Mouse (Mus musculus) layer of hippocampus, adult 9-11 months (tissue): ENCODE data around the gene Tubb2b.
"Not testable (repeated sequence)": the region's sequence is repeated elsewhere in the genome, so short reads cannot be mapped to it uniquely, and the experiment has no call there.

Source experiments
- DNase-seq: peaks from one replicate; pipeline ENCODE4 v3.0.0; 2022

Tubb2b gene

DNA sequence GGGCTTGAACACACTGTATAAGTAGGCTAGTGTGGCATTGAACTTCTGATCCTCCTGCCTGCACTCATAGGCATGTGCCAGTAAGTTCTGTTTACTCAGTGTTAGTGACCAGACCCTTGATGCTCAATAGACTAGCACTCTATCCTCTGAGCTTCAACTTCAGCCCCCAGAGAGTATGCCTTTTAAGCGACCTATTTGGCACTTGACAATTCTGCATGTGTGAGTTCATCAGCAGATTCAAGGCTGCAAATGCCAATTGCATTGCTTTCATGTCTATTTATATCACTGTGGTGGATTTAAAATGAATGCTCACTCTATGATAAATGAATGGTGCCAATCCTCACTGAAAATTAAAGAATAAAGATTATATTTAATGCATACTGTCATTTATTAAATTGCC lies 24.9 kb downstream of the Tubb2b start:
- DNase-seq: no peak

DNA sequence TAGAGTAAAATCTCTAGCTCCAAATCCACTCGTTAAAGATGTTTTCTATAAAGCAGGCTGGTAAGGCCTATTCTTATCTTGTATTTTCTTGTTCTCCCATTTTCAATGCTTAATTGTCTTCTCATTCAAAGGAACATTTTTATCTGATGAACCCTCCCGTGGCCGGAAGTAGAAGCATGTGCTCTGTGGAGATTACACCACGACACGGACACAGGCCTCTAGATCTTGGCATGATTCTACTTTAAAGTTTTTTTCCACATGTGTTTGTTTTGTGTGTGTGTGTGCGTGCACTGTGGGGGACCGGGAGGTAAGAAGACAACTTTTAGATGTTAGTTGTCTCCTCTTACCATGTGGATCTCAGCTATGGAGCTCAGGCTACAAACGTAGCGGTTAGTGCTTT lies 28.4 kb downstream of the Tubb2b start:
- DNase-seq: no peak

DNA sequence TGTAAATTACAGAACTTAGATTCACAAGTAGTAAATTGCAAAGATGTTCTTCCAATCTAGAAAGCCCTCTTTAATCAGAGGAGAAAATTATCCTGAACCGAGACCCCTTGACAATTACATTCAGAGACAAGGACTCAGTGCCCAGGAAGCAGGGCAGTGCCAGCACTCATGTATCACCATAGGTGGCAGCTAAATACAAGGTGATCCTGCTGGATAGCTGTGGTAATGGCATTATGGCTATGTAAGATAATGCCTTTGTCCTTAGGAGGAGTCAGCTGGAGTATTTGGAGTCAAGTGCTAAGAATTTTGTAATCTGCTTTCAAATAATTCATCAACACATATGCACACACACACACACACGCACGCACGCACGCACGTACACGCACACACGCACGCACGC lies 29.0 kb downstream of the Tubb2b start:
- DNase-seq: no peak

DNA sequence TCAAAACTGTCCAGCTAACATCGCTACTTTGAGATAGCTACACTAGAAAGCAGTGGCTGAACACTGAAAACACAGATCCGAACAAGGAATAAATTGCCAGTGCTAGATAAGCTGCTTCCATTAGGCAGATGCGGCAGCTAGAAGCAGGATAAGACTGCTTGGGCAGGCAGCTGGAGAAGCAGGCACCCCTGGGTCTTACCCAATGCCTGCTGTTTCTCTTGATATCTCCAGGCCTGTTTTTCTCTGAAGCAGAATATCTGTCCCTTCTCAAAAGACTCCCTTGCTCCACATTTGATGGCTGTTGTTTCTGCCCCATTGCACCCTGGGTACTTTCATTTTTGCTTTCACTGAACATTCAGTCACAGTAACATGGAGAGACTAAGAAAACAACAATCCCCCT lies 29.5 kb downstream of the Tubb2b start:
- DNase-seq: no peak

DNA sequence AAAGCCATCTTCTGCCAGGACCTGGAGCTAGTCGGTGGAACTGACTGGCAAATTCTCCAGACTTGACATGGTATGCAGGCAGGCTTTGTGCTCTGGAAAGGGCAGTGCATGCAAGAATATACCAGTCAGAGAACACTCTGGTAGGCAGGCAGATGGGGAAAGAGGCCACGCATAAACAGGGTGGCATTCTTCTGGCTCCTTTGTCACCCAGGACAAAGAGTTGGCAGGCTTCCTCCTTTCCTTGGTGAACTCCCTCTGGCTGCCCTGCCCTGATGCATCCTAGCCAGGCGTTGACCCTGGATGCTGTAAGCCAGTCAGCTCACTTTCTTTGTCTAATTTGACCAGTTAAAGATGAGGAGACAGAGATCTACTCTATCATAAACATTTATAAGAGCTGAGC lies 33.2 kb downstream of the Tubb2b start:
- DNase-seq: no peak

DNA sequence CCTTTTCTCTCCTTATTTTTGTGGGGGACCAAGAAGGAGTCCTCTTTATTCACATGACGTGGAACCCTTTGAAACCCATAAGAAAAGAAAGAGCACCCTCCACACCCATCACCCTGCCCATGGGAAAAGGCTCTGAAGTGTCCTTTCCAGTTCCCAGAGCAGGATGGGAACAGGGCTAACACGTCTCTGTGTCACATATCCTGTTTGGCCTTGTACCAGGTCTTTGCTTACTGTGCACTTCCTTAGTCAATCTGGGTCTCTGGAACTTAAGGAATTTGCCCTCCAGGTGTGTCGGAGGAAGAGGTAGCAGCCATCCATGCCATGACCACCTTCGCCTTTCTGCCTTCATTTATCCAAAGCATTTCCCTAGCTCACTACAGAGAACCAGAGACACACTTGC lies 33.8 kb downstream of the Tubb2b start:
- DNase-seq: no peak

DNA sequence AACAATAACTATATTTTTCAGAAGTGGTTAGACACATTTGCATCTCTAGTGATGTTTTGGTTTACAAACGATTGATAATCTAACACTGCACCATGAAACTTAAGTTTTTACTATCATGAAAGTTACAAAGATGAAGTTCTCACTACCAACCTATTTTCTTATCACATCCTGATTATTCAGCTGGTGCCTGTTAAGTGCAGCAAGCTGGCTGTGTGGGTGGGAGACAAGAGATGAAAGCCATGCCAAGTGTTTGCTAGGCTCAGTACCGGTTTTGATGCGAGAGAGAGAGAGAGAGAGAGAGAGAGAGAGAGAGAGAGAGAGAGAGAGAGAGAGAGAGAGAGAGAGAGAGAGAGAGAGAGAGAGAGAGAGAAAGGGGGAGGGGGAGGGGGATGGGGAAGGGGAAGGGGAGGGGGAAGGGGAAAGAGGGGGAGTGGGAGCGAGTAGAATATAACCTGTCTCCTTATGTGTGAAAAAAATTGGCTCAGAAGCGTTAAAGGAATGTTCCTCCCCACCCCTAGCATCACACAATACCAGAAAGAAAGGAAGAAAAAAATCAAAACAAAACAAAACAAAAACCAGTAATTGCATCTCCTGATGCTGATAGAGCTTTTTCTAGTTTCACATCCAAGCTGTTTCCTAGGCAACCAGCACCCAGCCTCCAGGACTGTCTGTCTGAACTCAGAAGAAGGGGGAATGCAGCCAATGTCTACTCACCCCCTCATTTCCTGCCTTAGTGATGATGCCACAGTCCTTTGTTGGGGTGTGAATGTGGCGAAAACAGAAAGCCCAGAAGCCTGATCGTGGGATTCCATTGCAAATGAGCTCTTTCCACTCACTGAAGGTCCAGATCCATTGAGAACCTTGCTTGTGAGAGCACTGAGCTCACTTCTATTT lies 34.5 kb downstream of the Tubb2b start:
- peak; percentile 95 for DNase-seq

DNA sequence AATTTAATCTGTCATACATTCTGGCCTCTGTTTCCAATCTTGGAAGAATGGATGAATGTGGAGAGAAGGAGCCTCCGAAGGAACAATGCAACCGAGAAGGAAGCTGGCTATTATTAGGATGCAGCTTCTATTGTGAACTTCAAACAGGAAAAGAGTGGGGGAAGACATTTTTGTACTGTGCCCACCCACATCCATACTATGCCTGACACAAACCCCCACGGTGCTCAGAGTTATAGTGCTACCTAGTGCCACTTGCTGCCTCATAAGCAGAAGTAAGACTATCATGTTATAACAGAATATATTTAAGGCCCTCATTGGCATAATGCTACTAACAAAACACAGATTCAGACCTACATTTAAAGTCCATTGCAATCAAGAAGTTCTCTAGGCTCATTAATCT lies 40.9 kb downstream of the Tubb2b start:
- no peak for DNase-seq

DNA sequence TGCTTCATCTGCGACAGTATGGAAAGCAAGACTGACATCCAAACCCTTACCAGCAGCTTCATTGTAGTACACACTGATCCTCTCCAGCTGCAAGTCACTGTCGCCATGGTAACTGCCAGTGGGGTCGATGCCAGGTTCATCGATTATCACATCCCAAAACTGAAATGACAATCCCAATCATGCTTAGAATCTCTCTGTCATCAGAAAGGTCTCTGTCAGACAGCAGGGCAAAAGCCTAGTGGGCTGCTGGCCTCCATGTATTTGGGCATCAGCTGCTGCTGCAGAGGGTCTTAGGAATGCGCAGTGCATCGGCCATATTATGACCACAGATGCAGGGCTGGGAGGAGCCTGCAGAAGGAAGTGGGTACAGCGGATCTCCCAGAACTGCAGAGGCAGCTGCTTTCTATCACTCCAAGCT lies 41.4 kb downstream of the Tubb2b start:
- no peak for DNase-seq

DNA sequence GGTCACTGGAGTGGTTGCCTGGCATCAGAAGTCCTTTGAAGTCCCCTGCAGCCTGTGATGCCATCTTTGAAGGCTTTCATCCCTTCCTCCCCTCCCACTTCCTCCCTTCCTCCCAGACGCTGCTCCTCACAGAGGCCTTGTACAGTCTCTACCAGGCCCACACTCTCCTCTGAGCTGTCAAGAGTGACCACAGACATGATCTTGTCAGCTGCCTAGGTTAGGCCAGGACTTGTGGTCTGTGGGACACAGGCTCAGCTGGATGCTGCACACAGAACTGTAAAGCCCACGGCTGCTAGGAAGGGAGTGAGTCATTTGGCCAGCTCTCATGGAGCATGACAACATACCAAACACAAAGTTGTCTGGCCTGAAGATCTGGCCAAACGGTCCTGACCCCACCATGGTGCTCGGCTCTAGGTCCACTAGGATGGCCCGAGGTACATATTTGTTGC lies 42.0 kb downstream of the Tubb2b start:
- DNase-seq: not testable (repeated sequence)

DNA sequence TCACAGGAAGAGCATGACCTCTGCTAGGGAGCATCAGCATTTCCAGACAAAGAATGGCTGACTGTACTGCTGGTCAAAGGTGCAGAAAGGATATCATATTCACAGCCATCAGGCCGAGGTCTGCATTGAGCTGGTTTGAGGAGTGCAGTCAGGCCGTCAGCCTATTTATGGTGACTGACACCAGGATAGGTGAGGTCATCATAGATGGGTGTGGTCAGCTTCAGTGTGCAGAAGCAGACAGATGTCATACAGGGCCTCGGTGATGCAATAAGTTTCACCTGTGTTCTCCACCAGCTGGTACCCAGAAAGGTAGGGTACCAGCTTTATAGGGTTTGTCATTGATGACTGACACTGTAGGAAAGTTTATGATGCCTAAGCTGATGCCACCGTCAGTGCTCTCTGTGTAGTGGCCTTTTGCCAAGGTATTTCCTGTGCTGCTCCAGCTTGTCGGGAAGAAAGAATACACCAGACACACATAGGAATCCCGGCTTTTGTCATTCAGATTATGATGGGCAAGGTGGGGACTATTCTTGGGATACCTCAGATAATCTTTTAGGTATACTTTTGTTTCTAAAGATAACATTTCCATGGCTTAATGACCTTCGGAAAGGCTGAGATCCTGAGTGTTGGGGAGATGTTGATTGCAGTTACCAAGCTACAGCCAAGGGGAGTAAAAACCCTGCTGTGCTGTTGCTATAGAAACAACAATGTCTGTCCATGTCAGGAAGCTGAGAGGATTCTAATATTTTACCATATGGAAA lies 43.0 kb downstream of the Tubb2b start:
- no peak for DNase-seq

DNA sequence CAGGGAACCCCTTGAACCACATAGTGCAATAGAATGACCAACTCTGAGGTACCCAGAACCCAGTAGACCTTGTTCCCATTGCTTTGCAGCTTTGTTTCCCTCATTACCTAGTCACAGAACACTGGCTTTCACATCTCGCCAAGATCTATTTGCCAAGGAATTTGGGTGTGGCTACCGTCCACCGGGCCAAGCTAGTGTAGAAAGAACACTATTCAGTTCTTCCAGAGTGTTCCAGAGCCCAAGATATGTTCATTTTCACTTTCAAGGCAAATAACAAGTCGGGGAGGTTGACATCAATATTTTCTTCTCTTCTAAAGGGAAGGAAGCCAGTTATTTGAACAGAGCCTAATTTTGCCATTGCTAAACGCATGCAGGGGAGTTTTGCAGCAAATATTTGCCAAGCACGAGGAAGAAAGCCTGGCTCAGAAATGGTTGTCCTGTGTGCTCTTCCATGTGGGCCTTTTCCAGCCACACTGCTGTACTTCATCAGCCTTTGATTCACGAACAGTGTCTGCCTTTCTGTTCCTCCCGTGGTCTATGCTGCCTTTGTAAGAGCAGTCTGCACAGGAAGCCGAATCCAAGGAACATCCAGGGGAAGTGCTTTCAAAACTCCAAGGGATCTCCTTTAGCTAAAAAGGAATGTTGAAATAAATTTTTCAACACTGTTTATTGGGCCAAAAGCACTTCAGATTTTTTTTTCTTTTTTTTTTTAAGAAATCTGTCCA lies 46.1 kb downstream of the Tubb2b start:
- DNase-seq: no peak

DNA sequence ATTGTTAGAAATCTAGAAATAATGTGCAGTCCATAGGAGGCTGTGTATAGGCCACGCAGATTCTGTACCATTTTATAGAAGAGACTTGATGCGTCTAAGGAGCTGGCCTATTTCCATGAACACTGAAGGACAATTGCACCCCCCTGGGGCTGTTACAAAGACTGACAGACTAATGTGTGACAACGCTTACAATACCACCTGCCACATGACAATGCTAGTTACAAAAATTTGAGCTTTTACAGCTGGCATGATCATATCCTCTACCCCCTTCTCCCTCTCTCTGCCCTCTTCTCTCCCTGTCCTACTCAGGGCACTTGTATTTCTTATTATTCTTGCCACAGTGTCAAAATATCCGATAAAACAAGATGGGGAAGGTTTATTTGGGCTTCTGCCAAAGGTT lies 48.3 kb downstream of the Tubb2b start:
- DNase-seq: no peak

DNA sequence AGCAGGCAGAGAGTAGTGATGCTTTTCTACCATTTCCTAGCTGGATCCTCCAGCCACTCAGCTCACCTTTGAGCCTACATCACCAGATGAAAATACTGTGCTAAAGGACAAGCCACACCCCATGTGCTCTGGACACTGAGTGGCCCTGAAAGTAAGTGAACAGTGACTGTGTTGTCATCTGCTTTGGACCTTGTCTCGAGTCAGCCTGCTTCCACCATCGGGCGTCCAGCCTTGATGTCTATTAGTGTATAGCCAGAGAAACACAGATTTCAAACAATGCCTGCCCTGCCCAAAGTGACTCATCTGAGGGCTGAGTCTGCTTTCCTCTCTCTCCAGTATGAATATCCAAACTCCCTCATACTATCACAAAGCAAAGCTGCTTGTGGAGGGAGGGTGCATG lies 50.5 kb downstream of the Tubb2b start:
- no peak for DNase-seq

DNA sequence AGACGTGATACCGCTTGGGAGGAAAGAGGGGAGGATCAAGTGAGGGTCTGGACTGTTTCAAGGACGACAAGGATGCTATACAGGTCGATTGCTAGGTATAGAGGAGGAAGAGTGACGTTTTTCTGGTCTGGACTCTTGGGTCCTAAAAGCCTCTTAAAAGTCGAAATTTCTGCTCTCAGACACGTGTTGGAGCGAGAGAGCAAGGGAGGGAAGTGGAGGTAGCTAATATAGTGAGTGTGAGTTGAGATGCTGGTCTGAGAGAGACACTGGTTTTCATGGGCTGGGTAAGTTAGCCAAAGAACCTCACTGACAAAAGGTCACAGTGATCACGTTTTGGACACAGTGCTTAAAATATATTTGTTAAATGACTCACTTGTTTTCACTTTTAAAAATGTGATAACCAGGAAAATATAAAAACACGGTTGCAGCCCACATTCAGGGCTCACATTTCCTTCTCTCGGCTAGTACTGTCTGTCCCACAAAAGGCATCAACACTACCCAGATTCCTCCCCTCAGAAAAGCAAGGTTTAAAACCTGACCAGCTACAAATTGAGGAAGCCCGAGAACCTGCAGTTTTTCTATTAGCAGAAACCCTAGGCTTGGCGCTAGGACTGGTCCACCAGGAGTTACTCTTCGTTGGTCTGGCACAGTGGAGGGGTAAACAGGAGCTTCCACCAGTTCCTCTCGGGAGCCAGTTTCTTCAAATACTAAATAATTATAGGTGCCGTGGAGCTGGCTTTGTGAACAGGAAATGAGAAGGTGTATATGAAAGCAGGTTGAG lies 51.6 kb downstream of the Tubb2b start:
- no peak for DNase-seq

DNA sequence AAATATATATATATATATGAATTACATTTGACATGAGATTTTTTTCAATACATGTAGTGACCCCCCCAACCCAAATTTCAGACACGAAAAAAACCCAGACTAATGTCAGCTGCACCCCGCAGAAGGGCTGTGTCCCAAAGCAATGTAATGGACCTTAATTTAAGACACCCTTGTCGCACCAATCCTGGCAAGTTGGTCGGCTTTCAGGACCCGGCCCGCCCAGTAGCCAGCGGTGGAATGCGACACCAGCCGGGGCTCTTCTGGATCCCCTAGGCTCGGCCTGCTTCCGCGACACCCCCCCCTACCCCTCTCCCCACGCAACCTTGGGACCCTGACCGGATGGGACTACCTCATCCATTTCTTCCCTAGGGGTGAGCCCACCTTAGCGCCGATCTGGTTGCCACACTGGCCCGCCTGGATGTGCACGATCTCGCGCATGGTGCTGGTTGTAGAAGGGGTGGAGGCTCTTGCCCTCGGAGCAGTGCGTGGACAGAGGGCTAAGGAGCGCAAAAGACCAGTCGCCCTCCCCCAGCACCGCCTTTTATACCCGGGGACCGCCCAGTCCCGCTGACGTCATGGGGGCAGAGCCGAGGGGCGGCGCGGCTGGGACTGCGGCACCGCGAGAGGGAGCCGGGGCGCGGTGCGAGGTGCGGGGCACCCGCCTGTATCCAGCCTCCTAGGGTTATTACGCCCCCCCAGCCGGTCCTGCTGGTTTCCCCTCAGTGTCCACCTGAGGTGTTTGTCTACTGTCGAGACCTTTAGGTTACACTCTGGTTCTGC lies 52.6 kb downstream of the Tubb2b start, which contains the start of gene Tubb2a:
Gene Tubb2a (minus strand): TSS at position 516 of the 780 bp plus-strand sequence.
- DNase-seq: peak; percentile 92
